11 mouse cellular contexts compared by ENCODE assay signal in the genomic region with DNA sequence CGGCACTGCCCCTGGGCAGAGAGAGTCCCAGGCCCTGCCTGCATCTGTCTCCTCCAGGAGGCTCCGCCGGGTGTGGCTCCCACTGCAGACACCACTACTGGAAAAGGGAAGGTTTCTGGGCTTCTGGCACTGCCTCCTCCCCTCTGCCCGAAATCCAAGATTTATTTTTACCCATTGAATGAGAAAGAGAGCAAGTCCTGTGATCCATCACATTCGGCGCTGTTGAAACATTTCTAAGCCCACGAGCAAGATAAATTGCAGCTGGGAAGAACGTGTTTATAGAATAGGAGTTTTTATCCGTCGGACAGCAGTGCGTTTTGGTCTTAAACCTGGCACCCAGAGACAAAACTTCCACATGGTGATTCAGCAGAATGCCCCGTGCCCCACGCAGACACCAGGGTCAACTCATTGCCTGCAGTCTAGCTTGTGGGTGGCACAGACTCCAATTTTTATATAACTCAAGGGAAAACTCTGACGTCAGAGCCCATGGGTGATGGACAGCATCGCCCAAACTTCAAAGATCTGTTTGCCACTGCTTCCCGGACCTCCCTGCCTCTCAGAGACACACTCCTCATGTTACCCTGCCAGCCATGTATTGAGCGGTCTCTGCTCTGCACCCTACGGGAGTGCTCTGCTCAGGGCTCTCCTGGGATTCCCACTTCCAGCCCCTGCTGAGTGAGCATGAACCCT.
A peak's percentile ranks its signal among the peaks of the same experiment; 100 is the strongest.
DNase-seq lines count a peak whose midpoint lies in the region; ATAC-seq and TF ChIP-seq lines count a peak whose summit lies in the region.
"Had no signal": no experiment of that assay in that cellular context is flagged by ENCODE, and none has a peak within 500 bp of the region (broad histone marks: within the 10 kb centered on the region; RNA-seq: fewer than 3 reads in every experiment).

No protein-coding gene starts in this region.

- 0 out of 2 replicates have a peak overlapping the region, but pooled peaks have one; percentile 20 for H3K27ac ChIP-seq in forebrain, embryonic 10.5 days
- H3K27ac ChIP-seq in forebrain, embryonic 12.5 days = no peak overlapping the region
- H3K27ac ChIP-seq in layer of hippocampus, adult 2 months = peak overlapping the region; percentile 18; the same call in 1 of the 2 replicates
- peak overlapping the region; percentile 69 for H3K27ac ChIP-seq in embryonic facial prominence, embryonic 10.5 days (replicated peaks)
- H3K27ac ChIP-seq in olfactory bulb, adult 2 months (ENCODE audit: insufficient read depth, low read depth, low read length) = peak overlapping the region; percentile 14; the same call in 1 of the 2 replicates
- H3K27ac ChIP-seq: midbrain, embryonic 10.5 days had no signal

- TF ChIP-seq POLR2A in olfactory bulb, adult 2 months (IDR thresholded peaks at IDR 0.05; ENCODE audit: insufficient read depth, low read depth, low read length) = no peak

- H3K9me3 ChIP-seq in forebrain, embryonic 10.5 days = no peaks in the 10 kb centered on the region
- no peaks in the 10 kb centered on the region for H3K9me3 ChIP-seq in forebrain, embryonic 12.5 days
- H3K9me3 ChIP-seq in embryonic facial prominence, embryonic 10.5 days = no peaks in the 10 kb centered on the region
- H3K9me3 ChIP-seq: midbrain, embryonic 10.5 days had no signal

- no peaks in the 10 kb centered on the region for H3K27me3 ChIP-seq in forebrain, embryonic 10.5 days (ENCODE audit: poor library complexity, severe bottlenecking)
- H3K27me3 ChIP-seq in forebrain, embryonic 12.5 days = no peaks in the 10 kb centered on the region
- H3K27me3 ChIP-seq in embryonic facial prominence, embryonic 10.5 days (replicated peaks; ENCODE audit: low read depth, poor library complexity, severe bottlenecking) = no peaks in the 10 kb centered on the region

- peaks cover 29% of the 10 kb centered on the region for H3K4me1 ChIP-seq in forebrain, embryonic 10.5 days
- no peaks in the 10 kb centered on the region for H3K4me1 ChIP-seq in forebrain, embryonic 12.5 days
- H3K4me1 ChIP-seq in embryonic facial prominence, embryonic 10.5 days = peaks cover 34% of the 10 kb centered on the region
- H3K4me1 ChIP-seq in olfactory bulb, adult 2 months (ENCODE audit: control insufficient read depth, insufficient read depth, low read length) = peaks cover 28% of the 10 kb centered on the region

- no peak for TF ChIP-seq CTCF in layer of hippocampus, adult 2 months (conservative IDR thresholded peaks at IDR 0.05)
- no peak for TF ChIP-seq CTCF in olfactory bulb, adult 2 months (IDR thresholded peaks at IDR 0.05; ENCODE audit: insufficient read depth, low read depth, low read length)

- no peak overlapping the region for H3K4me2 ChIP-seq in forebrain, embryonic 12.5 days

- ATAC-seq in forebrain, embryonic 12.5 days (ENCODE audit: low FRiP score) = no peak

- no peak overlapping the region for H3K9ac ChIP-seq in forebrain, embryonic 12.5 days

- 0 out of 2 replicates have a peak, but pooled peaks cover 3% of the 10 kb centered on the region for H3K36me3 ChIP-seq in forebrain, embryonic 10.5 days (replicated peaks)
- no peaks in the 10 kb centered on the region for H3K36me3 ChIP-seq in forebrain, embryonic 12.5 days (replicated peaks)
- peaks cover 6% of the 10 kb centered on the region for H3K36me3 ChIP-seq in embryonic facial prominence, embryonic 10.5 days (replicated peaks)
- H3K36me3 ChIP-seq: midbrain, embryonic 10.5 days had no signal

- WGBS in forebrain, embryonic 10.5 days = 86% methylated on average over 18 of the region's 18 CpGs
- 85% methylated on average over 18 of the region's 18 CpGs for WGBS in forebrain, embryonic 12.5 days
- 83% methylated on average over 18 of the region's 18 CpGs for WGBS in embryonic facial prominence, embryonic 10.5 days
- 50% methylated on average over 18 of the region's 18 CpGs for WGBS in olfactory bulb, adult 2 months

- no peak overlapping the region for H3K4me3 ChIP-seq in forebrain, embryonic 10.5 days
- no peak overlapping the region for H3K4me3 ChIP-seq in forebrain, embryonic 12.5 days (replicated peaks)
- H3K4me3 ChIP-seq in layer of hippocampus, adult 2 months = no peak overlapping the region
- H3K4me3 ChIP-seq in embryonic facial prominence, embryonic 10.5 days = no peak overlapping the region
- no peak overlapping the region for H3K4me3 ChIP-seq in olfactory bulb, adult 2 months (ENCODE audit: insufficient read depth, low read depth, low read length)
- H3K4me3 ChIP-seq: midbrain, embryonic 10.5 days had no signal

- no peak for DNase-seq in forebrain, embryonic 10.5 days (ENCODE audit: extremely low spot score, low spot score)
- no peak for DNase-seq in layer of hippocampus, adult 2 months (ENCODE audit: low spot score in 2 of 2)
- DNase-seq in layer of hippocampus, postnatal 36 days = no peak
- no peak for DNase-seq in embryonic facial prominence, embryonic 10.5 days (ENCODE audit: low spot score)
- DNase-seq in ovary, adult 18-20 months (ENCODE audit: low spot score) = no peak
- DNase-seq in liver = no peak
- DNase-seq: B cell, adult 2 months; cerebellum, postnatal 10 days had no signal
